Mouse (Mus musculus): ENCODE results near the gene Btg2. TPM values are rescaled to one million over a fixed set of nuclear protein-coding genes. Genes with fewer than 3 reads are reported as not detected.
A peak's percentile ranks its signal among the peaks of the same experiment; 100 is the strongest.

Gene Btg2
- polyA plus RNA-seq, 1 experiment from 2014 or later: 33.1 TPM

GRCm38 (mm10) chr1:134055666-134056245, 23.2 kb downstream of the Btg2 start:
- Histone ChIP-seq H3K36me3 (no peaks in the 10 kb centered on the region), H3K27ac (replicated peaks) (no peak overlapping the region), H3K4me2 (0 out of 2 replicates have a peak overlapping the region, but pooled peaks have one; percentile 22), H3K4me1 (peaks cover 27% of the 10 kb centered on the region), H3K27me3 (replicated peaks) (peaks cover 6% of the 10 kb centered on the region), H3K4me3 (no peak overlapping the region), H3K9me3 (no peaks in the 10 kb centered on the region), H3K9ac (no peak overlapping the region)
- 75% methylated on average over 9 of the region's 9 CpGs for WGBS
- ATAC-seq (ENCODE audit: extremely low read depth, insufficient number of reproducible peaks, low FRiP score, low TSS enrichment): no peak

- Histone ChIP-seq H3K36me3 (no peaks in the 10 kb centered on the region), H3K4me3 (no peak overlapping the region), H3K9me3 (no peaks in the 10 kb centered on the region), H3K27me3 (replicated peaks) (peaks cover 13% of the 10 kb centered on the region), H3K4me2 (peak overlapping the region; percentile 22), H3K4me1 (peaks cover 20% of the 10 kb centered on the region), H3K27ac (replicated peaks) (no peak overlapping the region), H3K9ac (no peak overlapping the region)
- ATAC-seq (ENCODE audit: extremely low read depth, insufficient number of reproducible peaks, low FRiP score, low TSS enrichment): no peak
- WGBS: 60% methylated on average over 9 of the region's 9 CpGs
These were observed 23.9 kb downstream of the Btg2 start for GRCm38 (mm10) chr1:134055058-134055457.

GRCm38 (mm10) chr1:134053207-134053606, 25.7 kb downstream of the Btg2 start:
- WGBS: 9% methylated on average over 6 of the region's 6 CpGs
- Histone ChIP-seq H3K9me3 (no peaks in the 10 kb centered on the region), H3K4me2 (no peak overlapping the region), H3K36me3 (no peaks in the 10 kb centered on the region), H3K4me3 (no peak overlapping the region), H3K27me3 (replicated peaks) (peaks cover 20% of the 10 kb centered on the region), H3K9ac (no peak overlapping the region), H3K4me1 (peaks cover 16% of the 10 kb centered on the region), H3K27ac (replicated peaks) (no peak overlapping the region)
- no peak for ATAC-seq (ENCODE audit: extremely low read depth, insufficient number of reproducible peaks, low FRiP score, low TSS enrichment)

GRCm38 (mm10) chr1:134049542-134049941, 29.4 kb downstream of the Btg2 start:
- no peaks in the 10 kb centered on the region for H3K9me3 ChIP-seq
- no peak overlapping the region for H3K9ac ChIP-seq
- H3K27ac ChIP-seq (replicated peaks): no peak overlapping the region
- H3K4me2 ChIP-seq: no peak overlapping the region
- H3K27me3 ChIP-seq (replicated peaks): peaks cover 27% of the 10 kb centered on the region
- no peaks in the 10 kb centered on the region for H3K36me3 ChIP-seq
- no peak for ATAC-seq (ENCODE audit: extremely low read depth, insufficient number of reproducible peaks, low FRiP score, low TSS enrichment)
- 61% methylated on average over 6 of the region's 6 CpGs for WGBS
- peaks cover 6% of the 10 kb centered on the region for H3K4me1 ChIP-seq
- H3K4me3 ChIP-seq: no peak overlapping the region

GRCm38 (mm10) chr1:134048759-134049158, 30.2 kb downstream of the Btg2 start:
- H3K4me3 ChIP-seq: no peak overlapping the region
- peaks cover 27% of the 10 kb centered on the region for H3K27me3 ChIP-seq (replicated peaks)
- WGBS: 4% methylated on average over 5 of the region's 5 CpGs
- no peak overlapping the region for H3K4me2 ChIP-seq
- no peaks in the 10 kb centered on the region for H3K36me3 ChIP-seq
- peaks cover 10% of the 10 kb centered on the region for H3K4me1 ChIP-seq
- H3K27ac ChIP-seq (replicated peaks): no peak overlapping the region
- no peak overlapping the region for H3K9ac ChIP-seq
- ATAC-seq (ENCODE audit: extremely low read depth, insufficient number of reproducible peaks, low FRiP score, low TSS enrichment): no peak; the same call in 1 of the 2 replicates
- no peaks in the 10 kb centered on the region for H3K9me3 ChIP-seq

- Histone ChIP-seq H3K4me2 (no peak overlapping the region), H3K9ac (no peak overlapping the region), H3K4me1 (peaks cover 21% of the 10 kb centered on the region), H3K27ac (replicated peaks) (no peak overlapping the region), H3K4me3 (no peak overlapping the region), H3K9me3 (no peaks in the 10 kb centered on the region), H3K36me3 (no peaks in the 10 kb centered on the region), H3K27me3 (replicated peaks) (peaks cover 27% of the 10 kb centered on the region)
- no peak for ATAC-seq (ENCODE audit: extremely low read depth, insufficient number of reproducible peaks, low FRiP score, low TSS enrichment)
- 81% methylated on average over 6 of the region's 6 CpGs for WGBS
These were observed 31.5 kb downstream of the Btg2 start for GRCm38 (mm10) chr1:134047431-134047830.

GRCm38 (mm10) chr1:134046387-134046786, 32.5 kb downstream of the Btg2 start:
- H3K9ac ChIP-seq: peak overlapping the region; percentile 76
- ATAC-seq (ENCODE audit: extremely low read depth, insufficient number of reproducible peaks, low FRiP score, low TSS enrichment): no peak
- 22% methylated on average over 23 of the region's 23 CpGs for WGBS

GRCm38 (mm10) chr1:134045971-134046370, 32.9 kb downstream of the Btg2 start:
- no peak; the same call in 1 of the 2 replicates for ATAC-seq (ENCODE audit: extremely low read depth, insufficient number of reproducible peaks, low FRiP score, low TSS enrichment)
- Histone ChIP-seq H3K27me3 (replicated peaks) (peaks cover 27% of the 10 kb centered on the region), H3K4me3 (peak overlapping the region; percentile 27; the same call in 1 of the 2 replicates), H3K9me3 (no peaks in the 10 kb centered on the region), H3K9ac (peak overlapping the region; percentile 76), H3K36me3 (no peaks in the 10 kb centered on the region), H3K4me2 (peak overlapping the region; percentile 66), H3K4me1 (peaks cover 29% of the 10 kb centered on the region), H3K27ac (replicated peaks) (no peak overlapping the region)
- WGBS: 6% methylated on average over 6 of the region's 9 CpGs

More at GRCm38 (mm10) chr1:134046387-134046786, 32.5 kb downstream of the Btg2 start:
- H3K9me3 ChIP-seq: no peaks in the 10 kb centered on the region
- H3K27me3 ChIP-seq (replicated peaks): peaks cover 27% of the 10 kb centered on the region
- peak overlapping the region; percentile 66 for H3K4me2 ChIP-seq
- peak overlapping the region; percentile 27; the same call in 1 of the 2 replicates for H3K4me3 ChIP-seq
- no peak overlapping the region for H3K27ac ChIP-seq (replicated peaks)
- peaks cover 29% of the 10 kb centered on the region for H3K4me1 ChIP-seq
- no peaks in the 10 kb centered on the region for H3K36me3 ChIP-seq

GRCm38 (mm10) chr1:134044805-134045204, 34.1 kb downstream of the Btg2 start:
- no peak for ATAC-seq (ENCODE audit: extremely low read depth, insufficient number of reproducible peaks, low FRiP score, low TSS enrichment)
- peaks cover 18% of the 10 kb centered on the region for H3K27me3 ChIP-seq (replicated peaks)
- H3K4me3 ChIP-seq: no peak overlapping the region
- 0 out of 2 replicates have a peak, but pooled peaks cover 3% of the 10 kb centered on the region for H3K36me3 ChIP-seq
- 78% methylated on average over 6 of the region's 6 CpGs for WGBS
- H3K9ac ChIP-seq: no peak overlapping the region
- peaks cover 29% of the 10 kb centered on the region for H3K4me1 ChIP-seq
- no peaks in the 10 kb centered on the region for H3K9me3 ChIP-seq
- H3K4me2 ChIP-seq: no peak overlapping the region
- no peak overlapping the region for H3K27ac ChIP-seq (replicated peaks)

GRCm38 (mm10) chr1:134042341-134042740, 36.6 kb downstream of the Btg2 start:
- Histone ChIP-seq H3K4me2 (no peak overlapping the region), H3K27me3 (replicated peaks) (peaks cover 10% of the 10 kb centered on the region), H3K27ac (replicated peaks) (no peak overlapping the region), H3K9me3 (no peaks in the 10 kb centered on the region), H3K4me3 (no peak overlapping the region), H3K36me3 (0 out of 2 replicates have a peak, but pooled peaks cover 3% of the 10 kb centered on the region), H3K4me1 (peaks cover 41% of the 10 kb centered on the region), H3K9ac (0 out of 2 replicates have a peak overlapping the region, but pooled peaks have one; percentile 19)
- WGBS: 61% methylated on average over 1 of the region's 1 CpGs
- ATAC-seq (ENCODE audit: extremely low read depth, insufficient number of reproducible peaks, low FRiP score, low TSS enrichment): no peak

- Histone ChIP-seq H3K4me2 (no peak overlapping the region), H3K9me3 (no peaks in the 10 kb centered on the region), H3K36me3 (0 out of 2 replicates have a peak, but pooled peaks cover 3% of the 10 kb centered on the region), H3K4me1 (peaks cover 45% of the 10 kb centered on the region), H3K4me3 (no peak overlapping the region), H3K9ac (0 out of 2 replicates have a peak overlapping the region, but pooled peaks have one; percentile 19), H3K27me3 (replicated peaks) (peaks cover 6% of the 10 kb centered on the region), H3K27ac (replicated peaks) (no peak overlapping the region)
- 54% methylated on average over 2 of the region's 2 CpGs for WGBS
- no peak for ATAC-seq (ENCODE audit: extremely low read depth, insufficient number of reproducible peaks, low FRiP score, low TSS enrichment)
These were observed 37.0 kb downstream of the Btg2 start for GRCm38 (mm10) chr1:134041900-134042299.

- H3K27ac ChIP-seq (replicated peaks): no peak overlapping the region
- H3K9me3 ChIP-seq: no peaks in the 10 kb centered on the region
- H3K4me1 ChIP-seq: peaks cover 45% of the 10 kb centered on the region
- 86% methylated on average over 2 of the region's 2 CpGs for WGBS
- no peak overlapping the region for H3K4me3 ChIP-seq
- H3K27me3 ChIP-seq (replicated peaks): no peaks in the 10 kb centered on the region
- no peak overlapping the region for H3K9ac ChIP-seq
- H3K4me2 ChIP-seq: no peak overlapping the region
- no peak for ATAC-seq (ENCODE audit: extremely low read depth, insufficient number of reproducible peaks, low FRiP score, low TSS enrichment)
- 0 out of 2 replicates have a peak, but pooled peaks cover 3% of the 10 kb centered on the region for H3K36me3 ChIP-seq
These were observed 39.6 kb downstream of the Btg2 start for GRCm38 (mm10) chr1:134039361-134039760.

Data from heart, embryonic 13.5 days (tissue).